Mouse (Mus musculus) C2C12 (cell line): ENCODE data around the gene Tmem42. TPM values are rescaled to one million over a fixed set of nuclear protein-coding genes. Genes with fewer than 3 reads are reported as not detected.

Experiments
- H3K27me3 ChIP-seq: one replicate; pipeline ENCODE4 v1.6.1; 2011; ENCODE audit not compliant: control insufficient read depth, insufficient read depth, insufficient read length
- H3K36me3 ChIP-seq: one replicate; pipeline ENCODE4 v1.6.1; 2011; ENCODE audit not compliant: control insufficient read depth, insufficient read depth
- H3K4me3 ChIP-seq: one replicate; pipeline ENCODE4 v1.5.1; 2011; ENCODE audit warnings: mild to moderate bottlenecking, control low read depth; ENCODE audit not compliant: poor library complexity, insufficient read depth, severe bottlenecking
- H3K79me2 ChIP-seq: one replicate; pipeline ENCODE4 v1.6.1; 2011; ENCODE audit not compliant: control insufficient read depth, insufficient read depth
- H3K79me3 ChIP-seq: one replicate; pipeline ENCODE4 v1.6.1; 2011; ENCODE audit warnings: low read depth, control low read depth
- H3ac ChIP-seq: one replicate; pipeline ENCODE3; 2011; ENCODE audit warnings: low read depth; ENCODE audit not compliant: control insufficient read depth, insufficient read length
- CEBPB ChIP-seq: IDR thresholded peaks from one replicate; pipeline ENCODE4 v1.6.1; 2011; ENCODE audit warnings: low read depth, mild to moderate bottlenecking, control low read depth, moderate library complexity
- CTCF ChIP-seq: IDR thresholded peaks from one replicate; pipeline ENCODE4 v1.5.1; 2011; ENCODE audit not compliant: control insufficient read depth, insufficient read depth, insufficient read length
- FOSL1 ChIP-seq: IDR thresholded peaks from one replicate; pipeline ENCODE4 v1.8.0; 2011; ENCODE audit warnings: mild to moderate bottlenecking, low read length; ENCODE audit not compliant: poor library complexity, insufficient read depth, severe bottlenecking
- MAX ChIP-seq: IDR thresholded peaks from one replicate; pipeline ENCODE4 v1.6.1; 2011; ENCODE audit warnings: mild to moderate bottlenecking, control low read depth
- MYOD1 ChIP-seq: IDR thresholded peaks from one replicate; pipeline ENCODE4 v1.6.1; 2011; ENCODE audit warnings: low read depth; ENCODE audit not compliant: control insufficient read depth, insufficient read length
- MYOG ChIP-seq: IDR thresholded peaks from one replicate; pipeline ENCODE4 v1.6.1; 2011; ENCODE audit not compliant: control insufficient read depth, insufficient read length; ENCODE audit errors: extremely low read depth
- USF1 ChIP-seq: IDR thresholded peaks from one replicate; pipeline ENCODE4 v1.6.1; 2011; ENCODE audit warnings: low read depth, mild to moderate bottlenecking, control low read depth, moderate library complexity
- long read RNA-seq, 2 experiments: library from polyadenylated mRNA; unstranded; transcript quantifications; one replicate each; pipeline ENCODE4 v2.0.0; 2019 to 2020
- polyA plus RNA-seq: library from polyadenylated mRNA; unstranded; fragments of >200 nt; fragmentation: generic; extraction: Trizol; gene quantifications from one replicate; pipeline ENCODE4 v1.2.1, GENCODE M21; 2012; ENCODE audit warnings: missing spikeins

Gene Tmem42
- 7.1 TPM for polyA plus RNA-seq
- long read RNA-seq, experiment 1, transcript Tmem42-201 (3 exons, 1,041 nt), result major isoform, 15 of 15 reads
- long read RNA-seq, experiment 1, partial matches to known transcripts, result 0 of 15 reads
- long read RNA-seq, experiment 1, other reads (novel, unspliced or antisense), result 0 of 15 reads
- long read RNA-seq, experiment 2, partial matches to known transcripts, result 0 of 1 reads
- long read RNA-seq, experiment 2, other reads (novel, unspliced or antisense), result 0 of 1 reads

- TF ChIP-seq CEBPB, result no peak
- no peak for TF ChIP-seq MYOD1
- no peak for TF ChIP-seq FOSL1
- no peak for TF ChIP-seq MAX
- TF ChIP-seq MYOG, result no peak
- TF ChIP-seq CTCF, result no peak
- no peak for TF ChIP-seq USF1
- H3ac ChIP-seq, result peak within 1 kb of the TSS; percentile 67
Observed at GRCm38 (mm10) chr9:123020995-123021631, at the start of gene Tmem42. Gene Tmem42 (plus strand): TSS chr9:123021326.

DNA sequence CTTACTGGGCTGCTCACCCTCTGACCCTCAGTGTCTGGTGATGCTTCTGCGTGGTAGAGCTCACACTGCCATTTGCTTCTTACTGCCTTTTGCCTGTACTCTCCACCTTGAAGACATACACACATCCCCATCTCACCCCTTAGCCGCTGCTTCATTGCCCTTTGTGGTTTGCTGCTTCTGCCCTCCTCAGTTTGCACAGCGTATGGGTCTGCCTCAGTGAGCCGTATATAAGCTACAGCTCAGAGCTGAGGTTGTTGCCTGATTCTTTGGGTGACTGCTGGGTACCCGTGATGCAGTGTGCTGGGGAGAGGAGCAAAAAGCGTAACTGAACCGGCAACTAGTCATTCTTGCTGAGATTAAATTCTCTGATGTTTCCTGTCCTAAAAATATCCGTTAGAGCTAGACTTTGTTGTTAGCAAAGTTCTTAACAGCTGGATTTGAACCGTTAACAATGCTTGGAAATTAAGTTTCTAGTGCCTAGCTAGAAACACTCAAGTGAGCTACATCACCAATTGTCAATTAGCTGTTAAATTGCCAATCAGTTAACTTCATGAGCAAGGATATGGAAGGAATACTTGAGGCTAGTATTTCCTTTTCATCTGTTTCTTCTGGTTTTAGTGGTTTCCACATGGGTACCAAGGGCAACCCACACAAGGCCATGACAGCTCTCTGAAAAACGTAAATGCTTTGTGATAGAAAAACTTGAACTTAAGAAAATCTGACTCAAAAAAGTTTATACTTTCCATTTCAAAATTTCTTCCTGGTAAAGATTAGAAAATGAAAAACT is 22.5 kb upstream of the Tmem42 start:
- Histone ChIP-seq H3K79me3 (no peaks in the 10 kb centered on the region), H3K36me3 (peaks cover 74% of the 10 kb centered on the region), H3K4me3 (no peak overlapping the region), H3ac (no peak overlapping the region), H3K27me3 (no peaks in the 10 kb centered on the region), H3K79me2 (no peaks in the 10 kb centered on the region)
- no peak for TF ChIP-seq USF1
- TF ChIP-seq MYOG, result no peak
- no peak for TF ChIP-seq MYOD1
- no peak for TF ChIP-seq FOSL1
- TF ChIP-seq CTCF, result no peak
- TF ChIP-seq CEBPB, result no peak
- TF ChIP-seq MAX, result no peak

More at GRCm38 (mm10) chr9:123020995-123021631, at the start of gene Tmem42:
- Histone ChIP-seq H3K36me3 (peaks cover 8% of the 10 kb centered on the region), H3K79me3 (peaks cover 12% of the 10 kb centered on the region), H3K4me3 (peak within 1 kb of the TSS; percentile 52), H3K79me2 (peaks cover 11% of the 10 kb centered on the region), H3K27me3 (no peaks in the 10 kb centered on the region)

DNA sequence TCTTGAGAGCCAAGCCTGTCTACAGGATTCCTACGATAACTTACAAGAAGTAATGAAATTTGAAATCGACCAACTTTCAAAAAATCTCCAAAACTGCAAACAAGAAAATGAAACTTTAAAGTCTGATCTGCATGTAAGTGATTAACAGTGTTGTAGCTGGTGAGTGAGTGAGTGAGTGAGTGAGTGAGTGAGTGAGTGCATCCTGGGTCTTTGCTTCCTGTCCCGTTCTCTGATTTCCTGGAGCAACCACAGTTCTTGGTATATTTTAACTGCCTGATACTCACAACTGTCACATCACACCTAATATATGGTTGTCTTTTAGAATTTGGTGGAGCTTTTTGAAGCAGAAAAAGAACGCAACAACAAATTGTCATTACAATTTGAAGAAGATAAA is 21.9 kb upstream of the Tmem42 start:
- Histone ChIP-seq H3K4me3 (no peak overlapping the region), H3K36me3 (peaks cover 78% of the 10 kb centered on the region), H3K27me3 (no peaks in the 10 kb centered on the region), H3K79me2 (no peaks in the 10 kb centered on the region), H3ac (no peak overlapping the region), H3K79me3 (no peaks in the 10 kb centered on the region)
- TF ChIP-seq MYOD1, result no peak
- no peak for TF ChIP-seq MAX
- TF ChIP-seq FOSL1, result no peak
- no peak for TF ChIP-seq USF1
- no peak for TF ChIP-seq MYOG
- TF ChIP-seq CTCF, result no peak
- TF ChIP-seq CEBPB, result no peak

DNA sequence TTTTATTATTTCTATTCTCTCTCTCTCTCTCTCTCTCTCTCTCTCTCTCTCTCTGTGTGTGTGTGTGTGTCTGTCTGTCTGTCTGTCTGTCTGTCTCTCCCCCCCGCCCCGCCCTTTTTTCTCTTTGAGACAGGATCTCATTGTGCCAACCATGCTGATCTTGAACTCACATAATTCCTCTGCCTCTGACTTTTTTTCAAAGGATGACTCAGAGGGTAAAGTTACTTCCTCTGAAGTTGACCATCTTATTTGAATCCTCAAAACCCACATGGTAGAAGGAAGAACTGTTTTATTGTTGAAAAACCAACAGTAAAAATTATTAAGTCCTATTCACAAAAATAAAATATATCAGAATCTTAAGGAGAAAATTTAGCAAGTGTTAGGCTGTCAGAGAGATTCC is 16.4 kb upstream of the Tmem42 start:
- no peak for TF ChIP-seq MYOG
- TF ChIP-seq CEBPB, result no peak
- no peak for TF ChIP-seq MYOD1
- TF ChIP-seq CTCF, result no peak
- no peak for TF ChIP-seq FOSL1
- no peak for TF ChIP-seq USF1
- no peak for TF ChIP-seq MAX
- H3K79me3 ChIP-seq, result no peaks in the 10 kb centered on the region
- no peaks in the 10 kb centered on the region for H3K27me3 ChIP-seq
- no peaks in the 10 kb centered on the region for H3K79me2 ChIP-seq
- H3K36me3 ChIP-seq, result peaks cover 88% of the 10 kb centered on the region
- H3ac ChIP-seq, result no peak overlapping the region
- H3K4me3 ChIP-seq, result no peak overlapping the region

GRCm38 (mm10) chr9:123006071-123006470 is 15.1 kb upstream of the Tmem42 start:
- Histone ChIP-seq H3ac (no peak overlapping the region), H3K4me3 (no peak overlapping the region), H3K79me3 (no peaks in the 10 kb centered on the region), H3K36me3 (peaks cover 90% of the 10 kb centered on the region), H3K79me2 (no peaks in the 10 kb centered on the region), H3K27me3 (no peaks in the 10 kb centered on the region)
- TF ChIP-seq MYOD1, result no peak
- no peak for TF ChIP-seq FOSL1
- TF ChIP-seq CEBPB, result no peak
